Mouse (Mus musculus) left cerebral cortex, postnatal 4 days (tissue): ENCODE results near the gene Muc4. TPM values are rescaled to one million over a fixed set of nuclear protein-coding genes. Genes with fewer than 3 reads are reported as not detected.

ENCODE experiments used
- DNase-seq: peaks from one replicate; pipeline ENCODE4 v3.0.0-alpha.2; 2022
- intact Hi-C: fragments of 180-260 bp; cut with DNase I; formaldehyde crosslinking; loops from one replicate; pipeline ENCODE4 v1.15.1; 2025
- total RNA-seq, 2 experiments: library from RNA; stranded (reverse); gene quantifications; 2 replicates each; pipeline ENCODE4 v1.2.3; 2021

Muc4 gene
- total RNA-seq: not detected

GRCm38 (mm10) chr16:32735586-32735985, at the start of gene Muc4:
Gene Muc4 (plus strand): TSS chr16:32735886.
- no peak for DNase-seq
- intact Hi-C loops: no loop called here

GRCm38 (mm10) chr16:32685998-32686397, 49.7 kb upstream of the Muc4 start:
- intact Hi-C loops: loop anchor here (5.0 kb wide), 1 partner anchor 49 kb away; no protein-coding TSS in a partner anchor
- DNase-seq: no peak

- DNase-seq: no peak
- intact Hi-C loops: loop anchor here (5.0 kb wide), 1 partner anchor 50 kb away; no protein-coding TSS in a partner anchor
Observed at GRCm38 (mm10) chr16:32687221-32687620, 48.5 kb upstream of the Muc4 start.

GRCm38 (mm10) chr16:32688770-32689169, 46.9 kb upstream of the Muc4 start:
- intact Hi-C loops: loop anchor here (5.0 kb wide), 1 partner anchor 51 kb away; no protein-coding TSS in a partner anchor
- DNase-seq: no peak

- intact Hi-C loops: loop anchor here (5.0 kb wide), 1 partner anchor 52 kb away; no protein-coding TSS in a partner anchor
- peak; percentile 75 for DNase-seq
Observed at GRCm38 (mm10) chr16:32689501-32689900, 46.2 kb upstream of the Muc4 start.

- DNase-seq: no peak
- intact Hi-C loops: no loop called here
Observed at GRCm38 (mm10) chr16:32696841-32697464, 38.7 kb upstream of the Muc4 start.

GRCm38 (mm10) chr16:32697665-32698446, 37.8 kb upstream of the Muc4 start:
- DNase-seq: no peak
- intact Hi-C loops: no loop called here

- intact Hi-C loops: no loop called here
Observed at GRCm38 (mm10) chr16:32698550-32698949, 37.1 kb upstream of the Muc4 start.

GRCm38 (mm10) chr16:32703312-32703912, 32.3 kb upstream of the Muc4 start:
- DNase-seq: no peak
- intact Hi-C loops: no loop called here

More at GRCm38 (mm10) chr16:32698550-32698949, 37.1 kb upstream of the Muc4 start:
- DNase-seq: no peak

- intact Hi-C loops: no loop called here
- no peak for DNase-seq
Observed at GRCm38 (mm10) chr16:32705606-32706005, 30.1 kb upstream of the Muc4 start.

GRCm38 (mm10) chr16:32707111-32707823, 28.4 kb upstream of the Muc4 start:
- DNase-seq: no peak
- intact Hi-C loops: no loop called here

GRCm38 (mm10) chr16:32707824-32708456, 27.7 kb upstream of the Muc4 start:
- intact Hi-C loops: no loop called here
- no peak for DNase-seq

GRCm38 (mm10) chr16:32708457-32709033, 27.1 kb upstream of the Muc4 start:
- intact Hi-C loops: no loop called here
- DNase-seq: no peak

- no peak for DNase-seq
- intact Hi-C loops: no loop called here
Observed at GRCm38 (mm10) chr16:32709116-32709515, 26.6 kb upstream of the Muc4 start.

GRCm38 (mm10) chr16:32710426-32711070, 25.1 kb upstream of the Muc4 start:
- intact Hi-C loops: no loop called here
- DNase-seq: no peak

- intact Hi-C loops: no loop called here
- no peak for DNase-seq
Observed at GRCm38 (mm10) chr16:32712202-32712601, 23.5 kb upstream of the Muc4 start.

- intact Hi-C loops: no loop called here
- DNase-seq: no peak
Observed at GRCm38 (mm10) chr16:32713556-32713955, 22.1 kb upstream of the Muc4 start.

GRCm38 (mm10) chr16:32715364-32715763, 20.3 kb upstream of the Muc4 start:
- intact Hi-C loops: no loop called here
- peak; percentile 32 for DNase-seq

GRCm38 (mm10) chr16:32723163-32723562, 12.5 kb upstream of the Muc4 start:
- intact Hi-C loops: no loop called here
- no peak for DNase-seq

GRCm38 (mm10) chr16:32723767-32724166, 11.9 kb upstream of the Muc4 start:
- no peak for DNase-seq
- intact Hi-C loops: no loop called here
